Mouse (Mus musculus): Measurements from ENCODE around the gene Lag3.

The Lag3 gene

DNA sequence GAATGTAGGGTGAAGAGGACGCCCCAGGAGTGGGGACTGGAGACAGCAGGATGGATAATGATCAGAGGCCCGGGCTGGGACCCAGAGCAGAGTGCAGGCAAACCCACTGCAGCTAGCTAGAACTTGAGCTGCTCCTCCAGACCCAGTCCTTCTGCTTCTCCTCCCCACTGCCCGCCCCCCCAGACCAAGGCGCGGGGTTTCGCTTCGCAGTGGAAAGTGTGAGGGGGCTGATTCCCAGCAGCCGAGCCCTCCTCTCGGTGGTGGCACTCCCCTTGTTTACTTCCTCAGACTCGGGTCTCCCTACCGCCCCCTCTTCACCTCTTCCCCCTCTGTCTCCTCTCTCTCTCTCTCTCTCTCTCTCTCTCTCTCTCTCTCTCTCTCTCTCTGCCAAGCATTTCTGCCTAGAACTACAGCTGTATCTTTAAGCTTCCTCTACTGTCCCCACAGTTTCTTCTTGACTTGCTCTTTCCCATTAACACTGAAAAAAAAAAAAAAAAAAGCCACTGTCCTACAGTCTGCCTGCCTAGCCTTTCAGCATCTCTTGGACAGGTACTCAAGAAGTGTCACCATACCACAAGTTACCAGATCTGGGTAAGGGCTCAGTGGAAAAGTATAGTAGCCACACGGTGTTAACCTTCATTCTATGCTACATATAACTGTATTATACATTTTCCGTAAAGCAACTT is at the start of gene Lag3:
Gene Lag3, minus strand, starts transcription at position 173 of the 686 bp plus-strand sequence.
- no peak for DNase-seq (ENCODE audit: inconsistent ontology term)

DNA sequence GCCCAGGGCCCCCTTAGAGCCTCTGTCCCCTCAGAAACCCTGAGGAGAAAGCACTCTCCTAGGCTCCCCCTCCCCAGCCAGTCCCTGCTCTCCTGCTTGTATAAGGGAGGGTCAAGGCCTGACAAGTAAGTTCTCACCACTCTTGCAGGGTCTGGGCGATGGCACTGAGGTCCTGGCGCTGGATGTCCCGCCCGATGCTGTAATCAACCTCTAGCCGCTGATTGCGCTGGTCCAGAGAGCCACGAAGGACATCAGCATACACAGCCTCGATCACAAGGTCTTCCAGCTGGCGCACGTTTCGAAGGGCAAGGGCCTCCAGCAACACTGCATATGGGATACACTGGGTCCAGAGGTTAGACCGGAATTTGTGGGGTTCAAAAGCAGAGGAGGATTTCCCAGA is 49.5 kb upstream of the Lag3 start:
- DNase-seq (ENCODE audit: inconsistent ontology term): no peak

DNA sequence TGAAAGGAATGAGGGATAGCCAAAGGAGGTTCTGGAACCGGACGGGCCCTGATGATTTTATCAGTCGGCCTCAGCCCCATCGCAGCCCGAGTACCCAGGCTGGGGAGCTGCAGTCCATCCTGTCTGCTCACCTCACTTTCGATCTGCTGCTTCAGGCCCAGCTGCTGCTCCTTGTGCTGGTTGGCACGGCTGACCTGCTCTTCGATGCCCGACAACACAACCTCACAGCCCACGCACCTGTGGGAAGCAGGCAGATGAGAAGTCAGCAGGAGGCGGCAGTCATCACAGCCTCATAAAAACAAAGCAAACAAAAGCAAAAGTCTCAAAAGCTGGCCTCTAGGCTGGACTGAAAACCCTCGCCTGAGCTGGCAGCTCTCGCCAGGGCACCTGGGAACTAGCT is 48.5 kb upstream of the Lag3 start:
- no peak for DNase-seq (ENCODE audit: inconsistent ontology term)

DNA sequence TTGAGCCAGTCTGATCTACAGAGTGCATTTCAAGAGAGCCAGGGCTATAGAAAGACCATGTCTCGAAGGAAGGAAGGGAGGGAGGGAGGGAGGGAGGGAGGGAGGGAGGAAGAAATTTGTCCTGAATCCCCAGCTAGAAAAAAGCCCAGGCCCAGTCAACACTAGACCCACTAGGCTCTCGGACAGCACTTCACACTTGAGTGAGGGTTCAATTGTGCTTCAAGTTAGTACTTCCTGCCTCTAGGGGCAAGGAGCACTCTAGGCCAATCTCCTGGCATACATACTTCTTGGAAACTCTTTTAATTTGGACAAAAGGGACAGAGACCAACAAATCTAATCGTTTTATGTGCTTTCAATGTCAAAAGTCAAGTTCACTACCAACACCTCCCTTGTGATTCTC is 46.6 kb upstream of the Lag3 start:
- no peak for DNase-seq (ENCODE audit: inconsistent ontology term)

DNA sequence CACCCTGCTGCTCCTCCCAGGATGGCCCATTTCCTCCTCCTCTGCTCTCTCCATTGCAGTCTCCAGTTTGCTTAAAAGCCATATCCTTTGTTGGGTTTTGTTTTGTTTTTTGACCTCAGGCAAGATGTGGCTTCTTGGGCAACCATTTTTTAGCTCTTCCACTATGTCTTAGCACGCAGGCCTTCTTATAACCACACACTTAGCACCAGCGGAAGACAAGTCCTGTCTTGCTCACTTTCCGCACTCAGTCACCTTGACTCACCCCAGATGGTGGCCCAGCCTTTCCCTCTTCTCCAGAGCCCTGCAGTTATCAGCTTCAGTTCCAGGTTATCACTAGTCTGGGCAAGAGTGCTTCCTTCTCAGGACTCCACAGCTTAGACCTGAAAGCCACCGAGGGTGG is 43.7 kb upstream of the Lag3 start:
- DNase-seq (ENCODE audit: inconsistent ontology term): no peak

DNA sequence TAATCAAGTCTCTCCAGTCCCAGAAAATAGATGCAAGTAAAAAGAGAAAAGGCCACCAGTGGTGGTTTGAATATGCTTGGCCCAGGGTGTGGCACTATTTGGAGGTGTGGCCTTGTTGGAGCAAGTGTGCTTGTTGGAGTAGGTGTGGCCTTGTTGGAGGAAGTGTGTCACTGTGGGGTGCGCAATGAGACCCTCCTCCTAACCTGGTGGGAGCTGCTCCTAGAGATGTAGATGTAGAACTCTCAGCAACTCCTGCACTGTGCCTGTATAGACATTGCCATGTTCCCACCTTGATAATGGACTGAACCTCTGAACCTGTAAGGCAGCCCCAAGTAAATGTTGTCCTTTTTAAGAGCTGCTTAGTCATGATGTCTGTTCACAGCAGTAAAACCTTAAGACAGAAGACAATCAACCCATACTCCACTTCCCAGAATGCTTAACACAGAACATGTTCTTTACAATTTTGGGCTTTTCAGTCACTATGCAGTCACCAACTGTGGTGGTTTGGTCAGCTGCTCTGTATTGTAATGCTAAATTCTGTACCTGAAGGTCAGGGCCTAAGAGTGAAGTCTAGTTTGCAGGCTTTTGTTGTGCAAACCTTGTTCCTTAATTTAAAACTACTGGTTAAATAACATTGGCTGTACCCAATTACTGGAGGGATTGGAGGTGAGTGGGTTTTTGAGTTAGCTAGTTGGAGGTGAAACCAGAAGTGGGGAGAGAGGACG is 42.6 kb upstream of the Lag3 start:
- DNase-seq (ENCODE audit: inconsistent ontology term): no peak

DNA sequence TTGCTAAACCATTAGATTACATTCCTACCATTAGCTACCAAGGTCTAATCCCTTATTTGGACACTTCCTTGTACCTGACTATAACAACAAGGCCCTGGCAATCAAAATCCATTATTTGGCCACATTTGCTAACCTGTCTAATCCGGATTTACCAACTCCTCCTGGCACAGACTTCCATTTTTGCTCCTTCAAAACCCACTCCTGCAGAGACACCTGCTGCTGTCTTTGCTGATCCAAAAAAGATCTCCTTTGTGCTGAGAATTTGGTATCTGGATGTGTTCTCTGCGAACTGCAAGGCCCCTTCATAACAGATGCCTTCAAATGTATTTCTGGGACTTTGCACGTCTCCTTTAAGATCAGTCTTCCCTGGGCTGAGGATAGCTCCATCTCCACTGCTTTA is 32.0 kb upstream of the Lag3 start:
- DNase-seq (ENCODE audit: inconsistent ontology term): no peak

DNA sequence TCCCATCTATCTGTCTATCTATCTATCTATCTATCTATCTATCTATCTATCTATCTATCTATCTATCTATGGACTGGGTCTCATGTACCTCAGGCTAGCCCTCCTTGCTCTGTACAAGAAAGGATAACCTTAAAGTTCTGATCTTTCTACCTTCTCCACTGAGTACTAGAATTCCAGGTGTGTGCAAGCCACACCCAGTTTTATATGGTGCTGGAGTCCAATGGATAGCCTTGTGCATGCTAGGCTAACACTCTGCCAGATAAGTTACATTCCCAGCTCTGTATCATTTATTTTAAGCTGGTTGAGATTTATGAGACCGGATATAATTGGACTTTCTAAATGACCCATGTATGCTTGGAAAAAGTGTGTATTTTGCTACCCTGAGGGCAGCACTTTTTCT is 30.2 kb upstream of the Lag3 start:
- no peak for DNase-seq (ENCODE audit: inconsistent ontology term)

DNA sequence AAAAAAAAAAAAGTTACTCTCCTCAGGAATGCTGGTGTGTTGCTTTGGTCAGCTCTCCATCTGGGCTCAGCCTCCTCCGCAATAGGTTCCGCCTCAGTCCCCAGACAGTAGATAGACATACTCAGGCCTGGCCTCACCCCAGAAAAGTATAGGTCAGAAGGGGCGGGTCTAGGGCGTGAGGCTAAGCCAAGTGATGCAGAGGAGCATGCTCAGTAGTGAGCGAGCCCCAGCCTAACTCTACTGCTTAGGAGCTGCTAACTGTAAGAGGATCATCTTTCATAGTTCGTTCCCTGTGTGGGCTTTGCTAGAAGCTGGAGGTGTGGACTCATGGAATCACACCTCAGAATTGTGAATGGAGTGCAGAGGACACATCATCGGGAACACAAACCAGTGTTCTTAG is 27.0 kb upstream of the Lag3 start:
- no peak for DNase-seq (ENCODE audit: inconsistent ontology term)

DNA sequence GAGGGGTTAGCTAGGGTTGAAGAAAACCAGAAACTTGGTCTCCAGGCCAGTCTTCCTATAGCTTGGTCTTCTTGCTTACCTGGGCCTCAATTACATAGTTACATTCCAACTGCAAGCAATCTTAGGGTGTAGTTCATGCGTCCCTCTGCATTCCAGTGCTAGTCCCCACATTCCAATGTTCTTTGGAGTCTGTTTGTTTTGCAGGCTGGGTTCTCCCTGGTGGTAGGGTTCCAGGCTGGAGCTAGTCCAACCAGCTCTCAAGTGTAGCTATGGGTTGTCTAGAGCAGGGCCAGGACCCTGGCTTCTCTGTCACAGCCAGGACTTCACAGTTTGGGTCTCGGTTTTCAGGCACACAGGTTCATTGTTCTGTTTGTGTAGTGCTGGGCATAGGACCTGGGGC is 26.0 kb upstream of the Lag3 start:
- DNase-seq (ENCODE audit: inconsistent ontology term): no peak

DNA sequence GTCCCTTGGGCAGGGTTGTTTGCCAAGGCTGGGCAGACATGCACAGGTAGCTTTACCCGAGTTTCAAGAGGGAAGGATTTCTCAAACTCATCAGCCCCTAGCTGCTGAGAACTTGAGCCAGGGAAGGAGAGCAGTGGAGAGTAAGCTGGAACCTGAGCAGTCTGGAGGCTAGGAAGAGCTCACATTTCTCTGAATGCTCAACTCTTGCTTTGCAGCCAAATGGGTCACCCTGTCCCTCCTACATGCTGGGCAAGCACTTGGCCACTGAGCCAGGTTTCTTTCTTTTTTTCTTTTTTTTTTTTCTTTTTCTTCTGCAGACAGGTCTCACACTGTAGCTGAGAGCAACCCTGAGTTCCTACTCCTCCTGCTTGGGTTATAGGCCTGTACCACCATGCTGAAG is 25.2 kb upstream of the Lag3 start:
- no peak for DNase-seq (ENCODE audit: inconsistent ontology term)

DNA sequence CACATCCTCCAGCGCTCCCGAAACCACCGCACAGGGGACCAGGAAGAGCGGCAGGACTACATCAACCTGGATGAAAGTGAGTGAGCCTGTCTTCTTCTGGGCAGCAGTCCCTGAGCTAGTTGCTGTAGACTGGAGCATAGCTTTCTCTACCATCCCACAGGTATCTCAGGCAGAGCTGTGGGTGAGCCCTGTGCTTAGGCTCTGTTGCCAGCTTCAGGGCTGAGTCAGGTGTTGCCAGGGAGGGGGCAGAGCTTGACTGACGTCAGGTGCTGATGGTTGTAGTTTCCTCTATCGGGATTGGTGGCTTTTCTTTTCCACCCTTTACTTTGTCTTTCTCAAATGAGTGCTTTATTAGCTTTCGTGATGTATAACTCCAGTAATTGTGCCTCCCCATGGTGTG is 23.2 kb upstream of the Lag3 start:
- DNase-seq (ENCODE audit: inconsistent ontology term): no peak

DNA sequence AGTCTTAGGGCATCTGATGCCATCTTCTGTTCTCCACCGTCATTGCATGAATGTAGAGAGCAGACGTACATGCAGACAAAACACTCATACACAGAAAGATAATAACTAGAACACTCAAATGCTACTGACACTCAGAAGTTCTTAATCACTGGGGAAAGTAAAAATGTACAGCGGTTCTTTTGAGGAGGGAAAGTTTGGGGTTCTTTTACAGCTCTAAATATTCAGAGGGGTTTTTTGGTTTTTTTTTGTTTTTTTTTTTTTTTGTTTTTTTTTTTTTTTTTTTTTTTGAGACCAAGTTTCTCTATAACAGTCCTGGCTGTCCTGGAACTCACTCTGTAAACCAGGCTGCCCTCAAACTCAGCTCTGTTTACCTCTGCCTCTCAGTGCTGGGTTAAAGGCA is 21.6 kb upstream of the Lag3 start:
- DNase-seq (ENCODE audit: inconsistent ontology term): no peak

DNA sequence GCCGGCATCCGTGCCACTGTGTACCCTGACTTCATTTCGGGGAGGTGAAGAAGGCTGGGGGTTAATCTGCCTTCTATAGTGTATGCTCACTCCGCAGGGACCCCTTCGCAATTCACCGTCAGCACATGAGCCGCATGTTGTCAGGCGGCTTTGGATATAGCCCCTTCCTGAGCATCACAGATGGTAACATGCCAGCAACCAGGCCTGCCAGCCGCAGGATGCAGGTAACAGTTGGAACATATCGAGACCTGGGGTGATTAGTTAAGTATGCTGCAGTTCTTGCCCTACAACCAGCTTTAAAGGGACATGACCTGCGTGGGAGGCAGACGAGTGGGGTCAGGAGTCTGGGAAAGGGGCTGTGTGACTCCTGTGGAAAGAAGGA is 20.8 kb upstream of the Lag3 start:
- no peak for DNase-seq (ENCODE audit: inconsistent ontology term)

DNA sequence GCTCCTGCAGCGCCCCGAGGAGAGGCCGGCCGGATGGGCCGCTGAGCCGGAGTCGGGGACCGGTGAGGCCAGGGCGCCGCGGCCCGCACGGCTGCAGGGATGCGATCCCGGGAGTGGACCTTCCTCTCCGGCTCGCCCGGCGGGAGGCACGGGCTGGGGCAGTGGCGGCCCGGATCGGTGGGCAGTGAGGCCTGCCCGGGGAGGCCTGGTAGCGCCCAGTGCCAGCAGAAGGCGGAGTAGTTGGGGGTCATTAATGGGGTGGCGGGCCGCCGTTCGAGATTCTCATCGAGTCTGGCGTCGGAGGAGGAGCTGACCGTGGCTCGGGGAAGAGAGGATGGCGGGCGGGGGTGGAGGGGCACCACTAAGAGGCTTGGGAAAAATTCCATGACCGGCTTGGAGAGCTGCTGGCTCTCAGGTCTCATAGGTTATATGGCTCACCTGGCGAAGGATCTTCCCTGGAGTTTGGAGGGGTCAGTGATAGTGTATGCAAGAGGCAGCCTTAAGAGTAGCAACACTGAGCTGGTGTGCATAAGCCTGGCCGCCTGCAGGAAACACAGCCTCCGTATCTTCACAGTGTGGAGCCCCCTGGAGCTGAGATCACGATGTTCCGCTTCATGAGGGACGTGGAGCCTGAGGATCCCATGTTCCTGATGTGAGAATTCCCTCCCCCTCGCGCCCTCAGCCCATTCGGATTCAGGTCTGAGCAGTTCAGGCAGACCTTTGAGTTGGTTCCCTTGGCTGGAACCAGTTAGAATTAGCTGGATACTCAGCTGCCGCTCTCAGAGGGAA is 20.2 kb upstream of the Lag3 start:
- DNase-seq (ENCODE audit: inconsistent ontology term): no peak

DNA sequence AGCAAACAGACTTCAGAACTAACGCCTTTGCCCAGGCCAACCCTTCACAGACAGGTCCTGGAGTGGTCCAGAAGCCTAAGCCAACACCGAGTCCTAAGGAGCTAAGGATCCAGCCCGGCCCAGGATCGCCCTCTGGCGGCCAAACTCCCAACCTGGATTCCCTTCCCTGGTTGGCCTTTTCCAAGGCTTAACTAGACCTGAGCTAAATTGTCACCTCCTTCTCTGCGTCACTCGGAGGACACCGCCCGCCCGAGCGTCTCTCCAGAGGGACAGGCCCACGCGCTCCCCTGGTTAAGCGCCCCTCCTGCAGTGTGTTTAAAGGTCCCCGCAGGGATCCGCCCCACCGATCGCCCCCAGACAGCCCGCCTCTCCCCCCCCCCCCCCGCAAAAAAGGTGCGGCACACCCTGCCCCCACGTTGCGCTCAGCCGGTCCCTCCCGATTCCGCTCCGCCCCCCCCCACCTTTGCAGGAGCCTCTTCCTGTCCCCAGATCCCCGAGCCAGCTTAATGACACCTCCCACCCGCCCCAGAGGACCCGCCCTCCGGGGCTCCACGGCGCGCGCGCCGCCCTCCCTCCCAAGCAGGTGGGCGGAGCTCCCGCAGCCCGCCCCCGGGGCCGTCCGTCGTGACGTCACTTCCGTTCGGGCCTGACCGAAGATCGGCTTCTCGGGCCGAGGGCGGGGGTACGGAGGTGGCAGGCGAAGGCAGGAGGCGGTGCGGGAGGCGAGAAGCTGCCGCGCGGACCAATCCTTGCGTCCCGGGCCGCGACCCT is 19.4 kb upstream of the Lag3 start, which contains the start of gene Mlf2:
Gene Mlf2, plus strand, starts transcription at position 633 of the 771 bp plus-strand sequence.
- peak; percentile 100 for DNase-seq (ENCODE audit: inconsistent ontology term)

DNA sequence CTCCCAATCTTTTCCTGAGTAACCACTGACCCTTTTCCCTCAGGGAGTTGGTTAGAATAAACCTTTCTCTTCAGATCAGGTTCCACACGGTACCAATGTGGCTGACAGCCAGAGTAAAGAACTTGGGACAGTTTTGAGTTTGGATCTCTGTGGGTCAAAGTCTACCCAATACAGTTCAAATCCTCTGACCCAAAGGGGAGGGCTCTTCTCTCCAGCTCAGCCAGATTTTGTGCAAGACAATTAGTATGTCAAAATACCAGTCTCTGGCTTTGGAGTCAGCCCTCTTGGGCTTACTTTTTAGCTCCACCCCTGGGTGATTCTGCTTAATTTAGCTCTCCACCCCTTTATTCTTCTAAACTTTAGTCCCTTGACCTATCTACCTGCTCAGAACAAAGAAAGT is 18.7 kb upstream of the Lag3 start:
- no peak for DNase-seq (ENCODE audit: inconsistent ontology term)

DNA sequence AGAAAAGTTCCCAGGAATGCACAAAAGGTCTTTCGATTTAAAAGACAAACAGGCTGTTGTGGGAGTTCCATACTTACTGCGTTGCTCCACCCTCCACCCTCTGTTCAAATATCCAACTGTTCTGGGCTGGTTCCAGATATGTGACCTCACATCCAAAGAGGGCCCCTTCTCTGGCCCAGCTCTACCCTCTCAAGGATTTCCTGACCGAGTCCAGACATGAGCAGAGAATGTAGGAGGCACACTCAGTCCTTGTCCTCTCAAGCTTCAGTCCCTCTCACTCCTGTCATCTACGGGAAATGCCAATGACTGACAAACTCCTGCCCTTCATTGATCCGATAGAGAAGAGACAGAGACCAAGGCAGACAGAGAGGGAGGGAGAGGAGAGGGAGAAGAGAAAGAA is 14.4 kb upstream of the Lag3 start:
- DNase-seq (ENCODE audit: inconsistent ontology term): no peak

DNA sequence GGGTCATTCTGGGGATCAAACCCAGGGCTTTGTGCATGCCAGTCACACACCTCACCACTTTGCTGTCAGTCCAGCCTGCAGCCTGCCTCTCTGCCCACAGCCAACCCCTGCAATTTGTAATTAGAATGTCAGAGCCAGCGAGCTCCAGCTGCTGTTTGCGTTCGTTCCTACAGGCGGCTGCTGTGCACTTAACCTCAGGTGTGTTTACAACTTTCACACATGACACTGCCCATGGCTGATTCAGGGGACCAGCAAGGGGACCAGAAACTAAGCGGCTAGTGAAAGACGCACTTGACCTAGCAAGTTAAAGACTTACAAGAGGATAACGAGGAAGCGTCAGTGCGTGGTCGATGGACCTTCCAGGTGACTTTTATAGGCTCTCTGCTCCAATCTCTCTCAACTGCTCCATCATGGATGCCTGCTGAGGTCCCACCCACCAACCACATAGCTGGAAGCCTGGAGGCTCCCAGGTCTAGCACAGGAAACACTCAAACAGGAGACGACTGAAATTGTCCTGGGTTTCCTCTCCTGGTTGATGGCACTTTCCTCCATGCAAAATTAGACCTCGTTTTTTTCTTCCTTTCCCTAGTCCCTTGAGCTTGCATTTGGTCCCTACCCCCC is 13.8 kb upstream of the Lag3 start:
- DNase-seq (ENCODE audit: inconsistent ontology term): no peak

DNA sequence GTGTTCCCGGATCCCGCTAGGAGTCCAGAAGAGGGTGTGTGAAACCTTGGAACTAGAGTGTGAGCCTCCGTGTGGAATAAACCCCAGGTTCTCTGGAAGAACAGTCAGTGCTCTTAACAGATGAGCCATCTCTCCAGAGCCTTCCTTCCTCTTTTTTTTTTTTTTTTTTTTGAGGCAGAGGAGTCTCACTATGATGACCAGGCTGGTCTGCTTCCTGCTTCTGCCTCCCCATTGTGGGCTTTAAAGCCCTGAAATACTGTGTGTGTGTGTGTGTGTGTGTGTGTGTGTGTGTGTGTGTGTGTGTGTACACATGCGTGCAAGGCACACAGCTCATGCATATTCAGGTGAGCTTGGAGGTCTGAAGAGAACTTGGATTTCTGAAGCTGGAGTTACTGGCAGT is 10.0 kb upstream of the Lag3 start:
- no peak for DNase-seq (ENCODE audit: inconsistent ontology term)

DNA sequence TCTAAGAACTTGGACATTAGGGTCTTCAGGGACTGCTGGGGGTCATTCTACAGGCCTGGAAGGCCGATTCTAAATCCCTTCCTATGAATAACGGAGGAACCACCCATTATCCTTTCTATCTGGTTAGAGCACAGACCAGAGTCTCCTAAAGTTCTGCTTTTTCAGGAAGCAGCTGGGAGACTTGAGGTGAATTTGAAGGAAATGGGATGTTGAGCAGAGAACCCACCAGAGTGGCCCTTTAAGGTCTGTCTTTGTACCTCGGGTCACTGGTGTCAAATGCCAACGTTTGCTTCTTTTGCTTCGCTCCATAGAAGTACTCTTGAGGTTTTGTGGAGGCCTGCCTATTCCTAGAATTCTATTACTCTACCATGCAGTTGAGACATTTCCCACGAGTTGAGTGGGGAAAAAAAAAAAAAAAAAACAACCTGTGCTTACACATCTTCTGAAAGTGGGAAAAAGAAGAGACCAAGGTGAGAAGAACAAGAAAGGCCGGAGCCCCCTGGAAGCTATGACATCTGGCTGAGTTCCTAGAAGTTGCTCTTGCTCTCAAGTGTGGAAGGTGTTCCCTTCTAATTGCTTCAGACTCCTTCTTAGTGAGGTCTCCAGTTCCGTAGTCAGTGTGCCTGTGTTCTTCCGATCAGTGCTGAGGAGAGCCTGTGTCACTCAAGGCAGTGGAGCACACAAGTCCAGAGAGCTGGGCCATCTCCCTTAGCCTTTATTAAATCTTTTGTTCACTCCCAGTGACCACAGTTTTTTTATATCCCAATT is 9.0 kb upstream of the Lag3 start:
- no peak for DNase-seq (ENCODE audit: inconsistent ontology term)
